In the genomic region with DNA sequence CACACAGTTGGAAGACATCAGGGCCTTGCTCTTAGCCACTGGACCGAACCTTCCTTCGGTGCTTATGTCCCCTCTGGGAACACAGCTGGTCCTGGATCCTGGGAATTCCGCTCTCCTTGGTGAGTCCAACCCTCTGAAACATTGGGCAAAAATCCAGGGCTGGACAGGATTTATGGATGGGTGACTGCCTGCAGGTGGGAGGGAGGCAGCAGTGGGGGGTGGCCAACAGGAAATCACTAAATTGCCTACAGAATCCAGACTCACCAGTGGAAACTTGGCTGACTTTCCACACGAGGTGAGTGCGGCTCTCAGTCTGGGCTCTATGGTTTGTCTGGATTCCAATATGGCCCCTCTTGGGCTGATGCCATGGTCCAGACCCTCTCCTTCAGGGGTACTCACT, we compare ENCODE assay signal across 13 mouse cellular contexts.
DNase-seq lines count a peak whose midpoint lies in the region; ATAC-seq and TF ChIP-seq lines count a peak whose summit lies in the region.
"Had no signal": no experiment of that assay in that cellular context is flagged by ENCODE, and none has a peak within 500 bp of the region (broad histone marks: within the 10 kb centered on the region; RNA-seq: fewer than 3 reads in every experiment).

No protein-coding gene starts in this region.

- no peaks in the 10 kb centered on the region for H3K9me3 ChIP-seq in limb, embryonic 13.5 days
- H3K9me3 ChIP-seq: heart, embryonic 10.5 days; hindbrain, embryonic 13.5 days had no signal

- peak; percentile 8 for DNase-seq in cerebellum, adult 11-12 months
- DNase-seq in cerebellum, postnatal 4 days (ENCODE audit: low spot score in 2 of 2), result no peak
- DNase-seq in cerebellum, postnatal 25 days, result peak; percentile 39 to 49
- DNase-seq in kidney, adult 8-10 months, result peak; percentile 19 to 28
- no peak for DNase-seq in retina, embryonic 14.5 days (ENCODE audit: low spot score)
- DNase-seq in thymus, adult 2 months, result no peak
- DNase-seq in lung, postnatal 36 days, result no peak
- DNase-seq: forebrain, postnatal 0 days; liver, postnatal 0 days had no signal

- 26% methylated on average over 5 of the region's 5 CpGs for WGBS in limb, embryonic 13.5 days
- 80% methylated on average over 5 of the region's 5 CpGs for WGBS in thymus, adult 2 months

- H3K4me1 ChIP-seq in limb, embryonic 13.5 days, result peaks cover 42% of the 10 kb centered on the region
- no peaks in the 10 kb centered on the region for H3K4me1 ChIP-seq in thymus, adult 2 months (replicated peaks; ENCODE audit: control insufficient read depth, insufficient read depth, low read length)

- peaks cover 17% of the 10 kb centered on the region for H3K36me3 ChIP-seq in limb, embryonic 13.5 days
- no peaks in the 10 kb centered on the region for H3K36me3 ChIP-seq in thymus, adult 2 months (ENCODE audit: control insufficient read depth, insufficient read depth, low read length)
- H3K36me3 ChIP-seq: heart, embryonic 10.5 days; hindbrain, embryonic 13.5 days had no signal

- H3K4me2 ChIP-seq in limb, embryonic 13.5 days (replicated peaks), result no peak overlapping the region
- H3K4me2 ChIP-seq: hindbrain, embryonic 13.5 days had no signal

- no peaks in the 10 kb centered on the region for H3K27me3 ChIP-seq in limb, embryonic 13.5 days
- no peaks in the 10 kb centered on the region for H3K27me3 ChIP-seq in thymus, adult 2 months (ENCODE audit: control insufficient read depth, insufficient read depth, low read length)
- H3K27me3 ChIP-seq: hindbrain, embryonic 13.5 days had no signal

- H3K9ac ChIP-seq in limb, embryonic 13.5 days, result no peak overlapping the region
- H3K9ac ChIP-seq: forebrain, postnatal 0 days; hindbrain, embryonic 13.5 days; liver, postnatal 0 days had no signal

- TF ChIP-seq CTCF in thymus, adult 2 months (IDR thresholded peaks at IDR 0.05; ENCODE audit: borderline replicate concordance, control insufficient read depth, extremely low read depth, insufficient read depth, low read length, poor library complexity), result no peak

- no peak for TF ChIP-seq POLR2A in thymus, adult 2 months (IDR thresholded peaks at IDR 0.05; ENCODE audit: control insufficient read depth, extremely low read depth, insufficient read depth, low read length, poor library complexity)

- H3K4me3 ChIP-seq in limb, embryonic 13.5 days, result no peak overlapping the region
- no peak overlapping the region for H3K4me3 ChIP-seq in thymus, adult 2 months (ENCODE audit: control insufficient read depth, insufficient read depth, low read length)
- H3K4me3 ChIP-seq: heart, embryonic 10.5 days; hindbrain, embryonic 13.5 days had no signal

- H3K27ac ChIP-seq in limb, embryonic 13.5 days, result peak overlapping the region; percentile 78
- H3K27ac ChIP-seq in thymus, adult 2 months (ENCODE audit: control insufficient read depth, insufficient read depth, low read length), result no peak overlapping the region
- H3K27ac ChIP-seq: heart, embryonic 10.5 days; hindbrain, embryonic 13.5 days had no signal

- ATAC-seq in limb, embryonic 13.5 days (ENCODE audit: low FRiP score, low read depth), result peak; percentile 88
- ATAC-seq: forebrain, postnatal 0 days; liver, postnatal 0 days; midbrain, embryonic 16.5 days had no signal

Comparison
In these comparisons a context has a peak if more than half of its experiments do, and no peak if none do; other contexts are left out.
1. DNase-seq: peak in cerebellum, adult 11-12 months (single experiment), cerebellum, postnatal 25 days (2 of 2) and kidney, adult 8-10 months (2 of 2); none in cerebellum, postnatal 4 days (0 of 2), retina, embryonic 14.5 days (single experiment), thymus, adult 2 months (single experiment) and lung, postnatal 36 days (single experiment).